In genomic region chr7:101472598-101473558, GRCm38 (mm10) we compare ENCODE assay signal across 13 mouse cellular contexts. TPM values are rescaled to one million over a fixed set of nuclear protein-coding genes. Genes with fewer than 3 reads are reported as not detected.
A peak's percentile ranks its signal among the peaks of the same experiment; 100 is the strongest.
DNase-seq lines count a peak whose midpoint lies in the region; ATAC-seq lines count a peak whose summit lies in the region.
"Had no signal": no experiment of that assay in that cellular context is flagged by ENCODE, and none has a peak within 500 bp of the region (broad histone marks: within the 10 kb centered on the region; RNA-seq: fewer than 3 reads in every experiment).

No protein-coding gene starts in this region.

- no peak overlapping the region for H3K4me2 ChIP-seq in embryonic facial prominence, embryonic 15.5 days (replicated peaks)
- H3K4me2 ChIP-seq in lung, embryonic 16.5 days (ENCODE audit: low read depth, low read length) = no peak overlapping the region
- H3K4me2 ChIP-seq in intestine, embryonic 15.5 days (replicated peaks) = no peak overlapping the region

- H3K9ac ChIP-seq in embryonic facial prominence, embryonic 15.5 days = no peak overlapping the region
- H3K9ac ChIP-seq in lung, embryonic 16.5 days (ENCODE audit: low read length) = peak overlapping the region; percentile 27; the same call in 1 of the 2 replicates
- no peak overlapping the region for H3K9ac ChIP-seq in intestine, embryonic 15.5 days
- H3K9ac ChIP-seq: liver, embryonic 14.5 days had no signal

- H3K4me1 ChIP-seq in embryonic facial prominence, embryonic 15.5 days = peaks cover 14% of the 10 kb centered on the region
- H3K4me1 ChIP-seq in embryonic facial prominence, embryonic 10.5 days = peaks cover 8% of the 10 kb centered on the region; the same call in 1 of the 2 replicates
- peaks cover 10% of the 10 kb centered on the region for H3K4me1 ChIP-seq in lung, embryonic 16.5 days (replicated peaks; ENCODE audit: control insufficient read depth, insufficient read depth, low read length)
- peaks cover 13% of the 10 kb centered on the region for H3K4me1 ChIP-seq in intestine, embryonic 15.5 days (replicated peaks)

- DNase-seq in embryonic facial prominence, embryonic 10.5 days (ENCODE audit: low spot score) = no peak
- DNase-seq in lung, adult 18-20 months = no peak
- peak; percentile 62 for DNase-seq in heart, adult 8-10 months (ENCODE audit: low spot score)
- no peak for DNase-seq in right cerebral cortex, postnatal 4 days
- no peak for DNase-seq in ovary, postnatal 10 days (ENCODE audit: low spot score)
- DNase-seq: B cell, adult 2 months; right cerebral cortex, adult 18-20 months had no signal

- WGBS in embryonic facial prominence, embryonic 15.5 days = 50% methylated on average over 10 of the region's 10 CpGs
- 61% methylated on average over 10 of the region's 10 CpGs for WGBS in embryonic facial prominence, embryonic 10.5 days
- WGBS in lung, embryonic 16.5 days = 35% methylated on average over 10 of the region's 10 CpGs
- 39% methylated on average over 10 of the region's 10 CpGs for WGBS in intestine, embryonic 15.5 days

- no peak overlapping the region for H3K4me3 ChIP-seq in embryonic facial prominence, embryonic 15.5 days (replicated peaks)
- no peak overlapping the region for H3K4me3 ChIP-seq in embryonic facial prominence, embryonic 10.5 days
- no peak overlapping the region for H3K4me3 ChIP-seq in lung, embryonic 16.5 days (ENCODE audit: low read length)
- no peak overlapping the region for H3K4me3 ChIP-seq in intestine, embryonic 15.5 days (replicated peaks)

- no peaks in the 10 kb centered on the region for H3K9me3 ChIP-seq in embryonic facial prominence, embryonic 15.5 days (replicated peaks)
- no peaks in the 10 kb centered on the region for H3K9me3 ChIP-seq in embryonic facial prominence, embryonic 10.5 days
- no peaks in the 10 kb centered on the region for H3K9me3 ChIP-seq in lung, embryonic 16.5 days (ENCODE audit: control insufficient read depth, low read length)
- H3K9me3 ChIP-seq in intestine, embryonic 15.5 days = no peaks in the 10 kb centered on the region

- no peaks in the 10 kb centered on the region for H3K36me3 ChIP-seq in embryonic facial prominence, embryonic 15.5 days
- H3K36me3 ChIP-seq in embryonic facial prominence, embryonic 10.5 days (replicated peaks) = no peaks in the 10 kb centered on the region
- no peaks in the 10 kb centered on the region for H3K36me3 ChIP-seq in lung, embryonic 16.5 days (ENCODE audit: control insufficient read depth, insufficient read depth, low read length)
- no peaks in the 10 kb centered on the region for H3K36me3 ChIP-seq in intestine, embryonic 15.5 days

- H3K27me3 ChIP-seq in embryonic facial prominence, embryonic 15.5 days = no peaks in the 10 kb centered on the region; the same call in 1 of the 2 replicates
- no peaks in the 10 kb centered on the region for H3K27me3 ChIP-seq in embryonic facial prominence, embryonic 10.5 days (replicated peaks; ENCODE audit: low read depth, poor library complexity, severe bottlenecking)
- H3K27me3 ChIP-seq in lung, embryonic 16.5 days (ENCODE audit: control insufficient read depth, insufficient read depth, low read depth, low read length) = no peaks in the 10 kb centered on the region
- no peaks in the 10 kb centered on the region for H3K27me3 ChIP-seq in intestine, embryonic 15.5 days (replicated peaks)
- H3K27me3 ChIP-seq: Patski had no signal

- peak; percentile 17; the same call in 1 of the 2 replicates for ATAC-seq in embryonic facial prominence, embryonic 15.5 days (ENCODE audit: insufficient number of reproducible peaks, low FRiP score, low TSS enrichment, low read depth)
- no peak for ATAC-seq in lung, embryonic 16.5 days (ENCODE audit: low read depth)
- ATAC-seq in intestine, embryonic 15.5 days = 0 out of 2 replicates have a peak, but pooled peaks have one; percentile 20
- ATAC-seq: Patski had no signal

- no peak overlapping the region for H3K27ac ChIP-seq in embryonic facial prominence, embryonic 15.5 days (replicated peaks)
- no peak overlapping the region for H3K27ac ChIP-seq in embryonic facial prominence, embryonic 10.5 days (replicated peaks)
- H3K27ac ChIP-seq in lung, embryonic 16.5 days (ENCODE audit: low read length) = no peak overlapping the region
- H3K27ac ChIP-seq in intestine, embryonic 15.5 days = no peak overlapping the region
- H3K27ac ChIP-seq: liver, embryonic 14.5 days; stomach, postnatal 0 days had no signal

RNA-seq across cellular contexts. Expression of gene Pde2a, which starts 51.4 kb away (rescaled TPM):
- polyA plus RNA-seq in embryonic facial prominence, embryonic 15.5 days (2015; fragmentation: Nextera tagmentation; extraction: Ambion mirVana) = 10.0 and 12.5 TPM in 2 replicates
- polyA plus RNA-seq in embryonic facial prominence, embryonic 10.5 days (2016; fragmentation: Nextera tagmentation; extraction: Ambion mirVana) = 21.7 and 22.5 TPM in 2 replicates
- polyA plus RNA-seq in lung, embryonic 16.5 days (2015; fragmentation: Nextera tagmentation; extraction: Ambion mirVana) = 14.8 and 22.5 TPM in 2 replicates
- 10 to 100 TPM; 46.1 to 58.6 (median 52.8) TPM for total RNA-seq in heart, adult 8-10 months (2022)
- 15.4 and 16.6 TPM in 2 replicates for polyA plus RNA-seq in intestine, embryonic 15.5 days (2015; fragmentation: Nextera tagmentation; extraction: Ambion mirVana)
